Mouse (Mus musculus): Measurements from ENCODE around the gene Pmpcb.

GRCm38 (mm10) chr5:21736046-21736445 lies 895 bp upstream of the Pmpcb start:
- TF ChIP-seq CTCF (IDR thresholded peaks at IDR 0.05; ENCODE audit: borderline replicate concordance, control insufficient read depth, extremely low read depth, insufficient read depth, low read length, poor library complexity) (no peak), POLR2A (IDR thresholded peaks at IDR 0.05; ENCODE audit: control insufficient read depth, extremely low read depth, insufficient read depth, low read length, poor library complexity) (no peak)

Measured in thymus, adult 2 months (tissue).